Mouse (Mus musculus): ENCODE data around the gene Gm11569.
"Not testable (repeated sequence)": the region's sequence is repeated elsewhere in the genome, so short reads cannot be mapped to it uniquely, and the experiment has no call there.

Gene Gm11569

GRCm38 (mm10) chr11:99798832-99799231 is at the start of gene Gm11569:
Gene Gm11569 (minus strand): TSS chr11:99798932.
- DNase-seq: not testable (repeated sequence)

- no peak for DNase-seq
Observed at GRCm38 (mm10) chr11:99846746-99847145, 48.0 kb upstream of the Gm11569 start.

GRCm38 (mm10) chr11:99842185-99842584 is 43.5 kb upstream of the Gm11569 start:
- DNase-seq: no peak

- DNase-seq: no peak
Observed at GRCm38 (mm10) chr11:99837966-99838365, 39.2 kb upstream of the Gm11569 start, which contains the start of gene 2300003K06Rik. Gene 2300003K06Rik (minus strand): TSS chr11:99838066.

DNA sequence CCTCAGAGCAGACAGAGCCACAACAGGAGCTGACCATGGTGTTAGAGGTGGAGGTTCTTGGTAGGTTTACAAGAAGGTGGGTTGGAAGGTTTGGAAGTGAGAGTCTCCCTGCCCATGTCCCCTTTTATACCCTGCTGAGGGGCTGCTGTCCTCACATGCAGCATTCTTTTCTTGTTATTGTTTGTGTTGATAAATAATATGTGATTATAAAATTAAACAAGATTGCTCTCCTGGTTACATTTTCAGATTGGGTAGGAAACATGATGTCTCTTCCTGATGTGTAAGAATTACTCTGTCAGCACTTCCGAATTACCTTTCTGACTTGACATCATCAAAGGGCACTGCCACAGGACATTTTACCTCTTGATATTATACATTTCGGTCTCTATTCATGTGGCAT is 16.8 kb upstream of the Gm11569 start, which contains the start of gene Gm11564:
Gene Gm11564 (minus strand): TSS at position 101 of the 400 bp plus-strand sequence.
- not testable (repeated sequence) for DNase-seq

- DNase-seq: not testable (repeated sequence)
Observed at GRCm38 (mm10) chr11:99809792-99810191, 11.1 kb upstream of the Gm11569 start, which contains the start of gene Krtap4-13. Gene Krtap4-13 (minus strand): TSS chr11:99809892.

- DNase-seq: not testable (repeated sequence)
Observed at GRCm38 (mm10) chr11:99804346-99804745, 5.6 kb upstream of the Gm11569 start, which contains the start of gene Gm11554. Gene Gm11554 (minus strand): TSS chr11:99804446.

- no peak for DNase-seq
Observed at GRCm38 (mm10) chr11:99793367-99793766, 5.4 kb downstream of the Gm11569 start, which contains the start of gene Gm11596. Gene Gm11596 (minus strand): TSS chr11:99793467.

- DNase-seq: not testable (repeated sequence)
Observed at GRCm38 (mm10) chr11:99784900-99785299, 13.8 kb downstream of the Gm11569 start, which contains the start of gene Krtap4-9. Gene Krtap4-9 (plus strand): TSS chr11:99785200.

- DNase-seq: no peak
Observed at GRCm38 (mm10) chr11:99780604-99781003, 18.1 kb downstream of the Gm11569 start, which contains the start of gene Krtap4-8. Gene Krtap4-8 (minus strand): TSS chr11:99780704.

DNA sequence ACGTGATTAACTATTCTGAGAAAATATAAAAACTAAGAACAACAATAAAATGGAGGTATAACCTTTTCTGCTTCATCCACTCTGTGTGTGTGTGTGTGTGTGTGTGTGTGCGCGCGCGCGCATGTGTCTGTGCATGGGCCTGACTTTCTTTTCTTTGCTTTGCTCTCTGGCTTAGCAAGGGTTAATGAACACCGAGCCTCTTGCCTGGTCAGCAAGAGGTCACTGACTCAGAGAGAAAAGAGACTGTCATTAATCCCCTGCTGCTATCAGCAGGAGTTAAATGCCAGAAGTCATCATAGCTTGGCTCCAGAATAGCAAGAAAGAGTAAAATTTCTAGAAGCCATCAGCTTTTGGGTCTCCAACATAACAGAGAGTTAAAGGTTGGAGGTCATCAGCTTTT is 20.3 kb downstream of the Gm11569 start:
- no peak for DNase-seq

- DNase-seq: not testable (repeated sequence)
Observed at GRCm38 (mm10) chr11:99772813-99773212, 25.9 kb downstream of the Gm11569 start, which contains the start of gene Gm11595. Gene Gm11595 (minus strand): TSS chr11:99772913.

GRCm38 (mm10) chr11:99768410-99768809 is 30.3 kb downstream of the Gm11569 start:
- DNase-seq: no peak

DNA sequence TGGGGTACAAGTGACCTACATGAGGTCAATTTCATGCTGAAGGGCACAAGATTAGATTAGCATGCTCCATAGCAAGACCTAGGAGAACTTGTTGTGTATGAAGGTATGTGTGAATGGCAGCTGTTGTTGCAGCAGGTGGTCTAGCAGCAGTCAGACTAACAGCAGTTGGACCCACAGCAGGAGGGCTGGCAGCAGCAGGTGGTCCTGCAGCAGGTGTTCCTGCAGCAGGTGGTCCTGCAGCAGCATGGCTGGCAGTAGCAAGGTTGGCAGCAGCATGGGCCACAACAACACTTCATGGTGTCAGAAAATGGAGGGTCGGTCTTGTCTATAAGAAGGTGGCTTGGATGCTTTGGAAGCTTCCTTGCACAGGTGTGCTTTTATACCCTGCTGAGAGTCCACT is 39.9 kb downstream of the Gm11569 start:
- peak in 1 of 2 experiments; percentile 4 for DNase-seq

Data from cerebellum, postnatal 14 days (tissue).